Mouse (Mus musculus): Measurements from ENCODE around the gene St6gal1. TPM values are rescaled to one million over a fixed set of nuclear protein-coding genes. Genes with fewer than 3 reads are reported as not detected.

The St6gal1 gene
- polyA plus RNA-seq, 1 experiment from 2014 or later = 17.6 TPM

Other genes starting within 250 kb of the St6gal1 start
- 1.8 and 2.4 TPM in 2 replicates for gene Kng2, start 195.3 kb upstream of the St6gal1 start, polyA plus RNA-seq (2015; fragmentation: Nextera tagmentation; extraction: Ambion mirVana)
- gene Kng1, start 166.9 kb upstream of the St6gal1 start, polyA plus RNA-seq (2015; fragmentation: Nextera tagmentation; extraction: Ambion mirVana) = 23.8 and 31.9 TPM in 2 replicates
- 244 and 257 TPM in 2 replicates for gene Eif4a2, start 117.3 kb upstream of the St6gal1 start, polyA plus RNA-seq (2015; fragmentation: Nextera tagmentation; extraction: Ambion mirVana)
- gene Rfc4, start 97.0 kb upstream of the St6gal1 start, polyA plus RNA-seq (2015; fragmentation: Nextera tagmentation; extraction: Ambion mirVana) = 81.3 and 93.7 TPM in 2 replicates
- gene Adipoq, start 78.2 kb upstream of the St6gal1 start, polyA plus RNA-seq (2015; fragmentation: Nextera tagmentation; extraction: Ambion mirVana) = not detected in 2 replicates
- gene Rtp1, start 204.4 kb downstream of the St6gal1 start, polyA plus RNA-seq (2015; fragmentation: Nextera tagmentation; extraction: Ambion mirVana) = 0.04 TPM in 1 of 2 replicates, not detected in the other